Mouse (Mus musculus): ENCODE results near the gene Rnf126.

GRCm38 (mm10) chr10:79814271-79814842 lies 47.6 kb upstream of the Rnf126 start:
- TF ChIP-seq POLR2A (IDR thresholded peaks at IDR 0.05; ENCODE audit: insufficient read depth, low read depth, low read length) (no peak), CTCF (IDR thresholded peaks at IDR 0.05; ENCODE audit: insufficient read depth, low read depth, low read length) (no peak)
